Mouse (Mus musculus): ENCODE data around the gene Camta1. TPM values are rescaled to one million over a fixed set of nuclear protein-coding genes. Genes with fewer than 3 reads are reported as not detected.

The Camta1 gene
- total RNA-seq, 2 experiments from 2014 or later, result 66.1 to 84.1 TPM

Other genes starting within 250 kb of the Camta1 start
- gene Dnajc11, start 71.8 kb upstream of the Camta1 start, total RNA-seq (2021), result 10 to 100 TPM; 66.1 to 75.2 TPM
- 10 to 100 TPM; 28.0 to 32.2 TPM for gene Thap3, start 127.1 kb upstream of the Camta1 start, total RNA-seq (2021)
- 1 to 10 TPM; 4.1 to 4.4 TPM for gene Phf13, start 134.4 kb upstream of the Camta1 start, total RNA-seq (2021)
- 10 to 100 TPM; 26.9 to 31.8 TPM for gene Klhl21, start 146.9 kb upstream of the Camta1 start, total RNA-seq (2021)
- gene Zbtb48, start 165.8 kb upstream of the Camta1 start, total RNA-seq (2021), result 1 to 10 TPM; 1.8 to 3.3 TPM
- gene Tas1r1, start 176.7 kb upstream of the Camta1 start, total RNA-seq (2021), result 1 to 10 TPM in 1 of 2 experiments, under 1 TPM in 1; 0.80 to 1.3 TPM
- 1 to 10 TPM; 7.7 to 9.1 TPM for gene Nol9, start 177.4 kb upstream of the Camta1 start, total RNA-seq (2021)
- 10 to 100 TPM; 11.2 to 17.1 TPM for gene Plekhg5, start 210.6 kb upstream of the Camta1 start, total RNA-seq (2021)

Measured in gastrocnemius, postnatal 14 days (tissue).